Mouse (Mus musculus) heart, postnatal 0 days (tissue): ENCODE data around the gene Eif4e2.

ENCODE experiments used
- CTCF ChIP-seq: IDR thresholded peaks from 2 replicates; pipeline ENCODE4 v1.5.1; 2016; ENCODE audit warnings: antibody characterized with exemption, control low read depth, low read depth
- EP300 ChIP-seq: IDR thresholded peaks from 2 replicates; pipeline ENCODE4 v1.6.1; 2016; ENCODE audit warnings: antibody characterized with exemption, low read depth

GRCm38 (mm10) chr1:87203779-87204178 lies 9.9 kb upstream of the Eif4e2 start:
- TF ChIP-seq CTCF (no peak), EP300 (no peak)
